Mouse (Mus musculus): ENCODE data around the gene Taf13. TPM values are rescaled to one million over a fixed set of nuclear protein-coding genes. Genes with fewer than 3 reads are reported as not detected.

Gene Taf13
- polyA plus RNA-seq, 1 experiment, result 0.35 TPM

DNA sequence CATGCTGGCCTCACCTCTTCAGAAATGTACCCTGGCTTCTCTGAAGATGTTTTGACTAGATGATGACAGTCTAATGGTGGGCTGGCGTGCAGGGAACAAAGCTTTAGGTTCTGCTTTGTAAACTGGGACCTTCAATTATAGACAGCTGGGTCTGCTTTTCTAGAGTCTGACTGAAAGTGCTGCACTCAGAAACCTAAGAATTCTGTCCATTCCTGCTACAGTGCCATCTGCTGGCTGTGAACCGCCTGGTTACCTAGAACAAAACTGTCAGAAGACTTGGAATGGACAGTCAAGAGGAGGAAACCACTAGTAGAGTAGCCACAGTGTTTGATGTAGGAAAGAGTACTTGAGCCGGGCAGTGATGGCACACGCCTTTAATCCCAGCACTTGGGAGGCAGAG, 8.2 kb upstream of the Taf13 start:
- no peak for TF ChIP-seq GATA1 (IDR thresholded peaks at IDR 0.05; ENCODE audit: low read length)

DNA sequence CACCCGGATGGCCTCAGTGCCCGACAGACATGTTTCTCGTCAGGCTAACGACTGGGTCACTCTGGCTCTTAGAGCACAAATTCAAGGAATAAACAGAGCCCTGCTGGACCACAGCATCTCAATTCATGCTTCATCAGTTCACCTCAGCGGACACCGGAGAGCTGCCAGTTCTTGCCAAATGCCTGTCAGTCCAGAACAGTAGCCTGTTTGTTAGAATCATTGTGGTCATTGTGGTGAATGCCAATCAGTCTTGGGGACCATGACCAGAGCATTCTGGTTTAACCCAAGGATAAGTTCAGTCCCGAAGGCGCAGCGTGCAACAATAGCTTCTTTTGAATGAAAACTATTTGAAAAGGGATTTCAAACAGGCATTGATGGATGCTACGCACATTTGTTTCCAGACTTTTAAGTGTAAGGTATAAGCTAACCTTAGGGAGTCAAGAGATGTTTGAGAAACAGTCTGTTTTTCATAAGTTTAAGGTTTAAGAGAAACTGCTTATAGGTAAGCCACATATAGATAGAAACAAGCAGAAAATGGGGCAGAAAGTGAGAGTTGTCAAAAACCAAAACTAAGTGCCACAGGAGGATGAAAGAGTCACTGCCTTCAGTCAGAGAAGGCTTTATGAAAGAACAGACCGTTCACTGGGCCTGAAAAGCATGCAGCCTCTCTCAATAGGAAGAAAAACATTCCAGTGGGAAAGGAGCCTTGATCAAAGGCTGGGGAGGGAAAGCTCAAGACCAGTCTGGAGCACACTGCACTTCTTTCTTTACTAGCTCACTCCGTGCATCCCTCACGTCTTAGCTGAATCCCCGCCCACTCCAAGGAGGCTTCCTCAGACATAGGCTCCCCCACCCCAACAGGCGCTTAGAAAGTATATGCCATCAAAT, 3.3 kb upstream of the Taf13 start:
- TF ChIP-seq GATA1 (IDR thresholded peaks at IDR 0.05; ENCODE audit: low read length), result no peak

- no peak for TF ChIP-seq GATA1 (IDR thresholded peaks at IDR 0.05; ENCODE audit: low read length)
These were observed 685 bp upstream of the Taf13 start for GRCm38 (mm10) chr3:108570813-108571212.

GRCm38 (mm10) chr3:108572309-108573010, 962 bp downstream of the Taf13 start:
- no peak for TF ChIP-seq GATA1 (IDR thresholded peaks at IDR 0.05; ENCODE audit: low read length)

DNA sequence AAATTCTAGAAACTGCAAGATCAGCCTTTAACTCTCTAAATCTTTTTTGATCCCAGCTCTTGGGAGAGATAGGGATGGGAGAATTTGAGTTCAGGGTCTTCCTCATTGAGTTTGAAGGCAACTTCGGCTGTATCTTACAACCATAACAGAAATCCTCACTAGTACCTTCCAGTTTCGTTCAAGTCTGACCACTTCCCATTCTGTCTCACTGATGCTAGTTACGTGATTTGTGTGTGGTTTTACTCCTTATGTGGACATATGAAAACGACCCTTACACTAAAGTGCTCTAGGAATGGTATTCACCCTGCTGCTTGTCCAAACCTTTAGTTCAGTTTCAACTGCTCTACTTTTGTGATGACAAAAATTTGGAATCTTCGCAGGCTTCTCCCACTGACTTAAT, 2.5 kb downstream of the Taf13 start:
- TF ChIP-seq GATA1 (IDR thresholded peaks at IDR 0.05; ENCODE audit: low read length), result no peak

GRCm38 (mm10) chr3:108584580-108584979, 13.1 kb downstream of the Taf13 start:
- no peak for TF ChIP-seq GATA1 (IDR thresholded peaks at IDR 0.05; ENCODE audit: low read length)

GRCm38 (mm10) chr3:108588446-108588845, 16.9 kb downstream of the Taf13 start:
- TF ChIP-seq GATA1 (IDR thresholded peaks at IDR 0.05; ENCODE audit: low read length), result no peak

- TF ChIP-seq GATA1 (IDR thresholded peaks at IDR 0.05; ENCODE audit: low read length), result no peak
These were observed 19.5 kb downstream of the Taf13 start, which contains the start of gene Wdr47 for GRCm38 (mm10) chr3:108590786-108591529. Gene Wdr47 (plus strand): TSS chr3:108591279.

GRCm38 (mm10) chr3:108591530-108592522, 20.3 kb downstream of the Taf13 start:
- no peak for TF ChIP-seq GATA1 (IDR thresholded peaks at IDR 0.05; ENCODE audit: low read length)

DNA sequence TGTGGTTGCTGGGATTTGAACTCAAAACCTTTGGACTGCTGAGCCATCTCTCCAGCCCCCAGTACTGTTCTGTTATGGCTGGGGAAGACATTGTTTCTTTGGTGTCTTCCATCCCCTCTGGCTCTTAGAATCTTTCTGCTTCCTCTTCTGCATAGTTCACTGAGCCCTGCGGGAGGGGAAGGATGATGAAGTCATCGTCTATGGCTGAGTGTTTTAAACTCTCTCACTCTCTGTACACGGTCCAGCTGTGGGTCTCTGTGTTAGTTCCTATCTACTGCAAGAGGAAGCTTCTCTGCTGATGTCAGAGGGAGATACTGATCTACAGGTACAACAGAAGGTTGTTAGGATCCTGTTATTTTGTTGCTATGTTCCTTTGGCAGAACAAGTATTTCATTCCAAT, 37.4 kb downstream of the Taf13 start:
- TF ChIP-seq GATA1 (IDR thresholded peaks at IDR 0.05; ENCODE audit: low read length), result no peak

Other genes starting within 250 kb of the Taf13 start
- not detected in 2 replicates for gene Mybphl, start 206.8 kb upstream of the Taf13 start, polyA plus RNA-seq (2012)
- 47.9 and 51.7 TPM in 2 replicates for gene Psrc1, start 187.9 kb upstream of the Taf13 start, polyA plus RNA-seq (2012)
- gene Celsr2, start 156.1 kb upstream of the Taf13 start, polyA plus RNA-seq (2012), result not detected in 2 replicates
- 172 and 175 TPM in 2 replicates for gene Sars, start 126.5 kb upstream of the Taf13 start, polyA plus RNA-seq (2012)
- not detected in 2 replicates for gene 1700013F07Rik, start 37.5 kb upstream of the Taf13 start, polyA plus RNA-seq (2012)
- gene 5330417C22Rik, start 35.2 kb upstream of the Taf13 start, polyA plus RNA-seq (2012), result not detected in 2 replicates
- 1.7 and 2.3 TPM in 2 replicates for gene Tmem167b, start 9.2 kb upstream of the Taf13 start, polyA plus RNA-seq (2012)
- 1.5 and 1.6 TPM in 2 replicates for gene Wdr47, start 19.6 kb downstream of the Taf13 start, polyA plus RNA-seq (2012)
- gene Clcc1, start 82.2 kb downstream of the Taf13 start, polyA plus RNA-seq (2012), result 15.5 and 21.0 TPM in 2 replicates
- 7.0 and 25.5 TPM in 2 replicates for gene Gpsm2, start 150.6 kb downstream of the Taf13 start, polyA plus RNA-seq (2012)
- not detected in 2 replicates for gene Aknad1, start 168.0 kb downstream of the Taf13 start, polyA plus RNA-seq (2012)